In genomic region chr2:5199289-5199688, GRCm38 (mm10) we compare ENCODE assay signal across 26 mouse cellular contexts.
"Had no signal": no experiment of that assay in that cellular context is flagged by ENCODE, and none has a peak within 500 bp of the region (broad histone marks: within the 10 kb centered on the region; RNA-seq: fewer than 3 reads in every experiment).

No protein-coding gene starts in this region.

- H3K4me2 ChIP-seq: heart, embryonic 11.5 days; hindbrain, embryonic 13.5 days; hindbrain, embryonic 15.5 days; kidney, embryonic 15.5 days; limb, embryonic 12.5 days; liver, embryonic 11.5 days; liver, embryonic 13.5 days; liver, embryonic 15.5 days had no signal

- H3K4me3 ChIP-seq: heart, adult 2 months; hindbrain, embryonic 13.5 days; hindbrain, embryonic 15.5 days; kidney, embryonic 15.5 days; layer of hippocampus, adult 2 months; left cerebral cortex, adult 2 months; limb, embryonic 10.5 days; limb, embryonic 12.5 days; liver, embryonic 13.5 days; liver, embryonic 15.5 days had no signal

- ATAC-seq: intestine, embryonic 16.5 days; liver, postnatal 0 days had no signal

- H3K27me3 ChIP-seq: hindbrain, embryonic 13.5 days; hindbrain, embryonic 15.5 days; kidney, embryonic 15.5 days; limb, embryonic 12.5 days; liver, embryonic 13.5 days; liver, embryonic 15.5 days had no signal

- H3K36me3 ChIP-seq: hindbrain, embryonic 13.5 days; hindbrain, embryonic 15.5 days; kidney, embryonic 15.5 days; limb, embryonic 10.5 days; limb, embryonic 12.5 days; liver, embryonic 13.5 days; liver, embryonic 15.5 days had no signal

- H3K27ac ChIP-seq: heart, adult 2 months; hindbrain, embryonic 13.5 days; hindbrain, embryonic 15.5 days; kidney, embryonic 15.5 days; kidney, postnatal 0 days; layer of hippocampus, adult 2 months; left cerebral cortex, adult 2 months; limb, embryonic 10.5 days; limb, embryonic 12.5 days; liver, embryonic 13.5 days; liver, embryonic 15.5 days had no signal

- DNase-seq: gastrocnemius, postnatal 14 days; gastrocnemius, postnatal 36 days; heart, adult 11 months; heart, adult 2 months; heart, postnatal 10 days; heart, postnatal 36 days; kidney, adult 11 months; kidney, adult 2 months; kidney, adult 9 months; kidney, postnatal 14 days; kidney, postnatal 4 days; liver; liver, embryonic 13.5 days; liver, postnatal 0 days had no signal

- H3K4me1 ChIP-seq: hindbrain, embryonic 15.5 days; limb, embryonic 10.5 days; limb, embryonic 12.5 days; liver, embryonic 13.5 days had no signal

- H3K9me3 ChIP-seq: hindbrain, embryonic 13.5 days; hindbrain, embryonic 15.5 days; kidney, embryonic 15.5 days; limb, embryonic 10.5 days; limb, embryonic 12.5 days; liver, embryonic 13.5 days; liver, embryonic 15.5 days had no signal

- H3K9ac ChIP-seq: hindbrain, embryonic 13.5 days; hindbrain, embryonic 15.5 days; kidney, embryonic 15.5 days; limb, embryonic 12.5 days; liver, embryonic 13.5 days; liver, embryonic 15.5 days; liver, postnatal 0 days had no signal
